Mouse (Mus musculus): ENCODE results near the gene Sptan1.
"Not testable (repeated sequence)": the region's sequence is repeated elsewhere in the genome, so short reads cannot be mapped to it uniquely, and the experiment has no call there.

The Sptan1 gene

DNA sequence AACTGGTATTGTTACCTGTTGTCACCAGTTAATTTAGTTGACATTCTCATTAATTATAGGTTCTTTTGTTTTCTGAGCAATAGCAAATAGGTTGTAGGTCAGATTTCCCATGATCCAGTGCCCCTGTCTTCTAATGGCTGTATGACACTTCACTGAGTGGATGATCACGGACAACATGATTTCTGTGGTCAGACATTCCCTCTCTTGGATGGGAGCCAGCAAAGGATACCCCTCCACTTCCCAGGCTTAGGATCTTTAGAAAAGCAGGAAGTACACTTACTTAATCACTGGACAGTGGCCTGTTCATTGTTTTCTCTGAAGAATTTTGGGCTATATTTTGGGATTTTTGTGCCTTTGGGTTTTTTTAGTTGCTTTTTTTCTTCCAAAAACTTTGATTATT lies 43.7 kb downstream of the Sptan1 start:
- no peak for DNase-seq (ENCODE audit: low spot score)

- DNase-seq (ENCODE audit: low spot score) = no peak
Measured at GRCm38 (mm10) chr2:30010840-30011281, 45.5 kb downstream of the Sptan1 start.

GRCm38 (mm10) chr2:30014326-30014966 lies 49.1 kb downstream of the Sptan1 start:
- DNase-seq (ENCODE audit: low spot score) = no peak

GRCm38 (mm10) chr2:30025454-30025853 lies 60.1 kb downstream of the Sptan1 start:
- no peak for DNase-seq (ENCODE audit: low spot score)

DNA sequence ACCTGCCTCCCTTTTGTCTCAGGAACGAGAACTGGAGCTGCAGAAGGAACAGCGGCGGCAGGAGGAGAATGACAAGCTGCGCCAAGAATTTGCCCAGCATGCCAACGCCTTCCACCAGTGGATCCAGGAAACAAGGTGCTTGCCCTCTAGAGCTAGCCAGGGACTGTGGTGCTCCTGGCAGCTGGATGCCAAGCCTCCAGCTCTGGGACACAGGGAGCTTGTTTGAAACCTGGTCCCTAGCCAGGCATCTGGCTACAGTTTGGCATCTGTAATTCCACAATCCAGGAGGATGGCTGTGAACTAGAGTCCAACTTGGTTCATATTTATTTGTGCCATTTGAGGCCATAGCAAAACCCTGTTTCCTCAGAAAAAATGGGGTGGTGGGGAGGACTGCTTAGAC lies 61.6 kb downstream of the Sptan1 start:
- DNase-seq (ENCODE audit: low spot score) = no peak

- DNase-seq (ENCODE audit: low spot score) = no peak
Measured at GRCm38 (mm10) chr2:30032244-30032846, 67.0 kb downstream of the Sptan1 start.

DNA sequence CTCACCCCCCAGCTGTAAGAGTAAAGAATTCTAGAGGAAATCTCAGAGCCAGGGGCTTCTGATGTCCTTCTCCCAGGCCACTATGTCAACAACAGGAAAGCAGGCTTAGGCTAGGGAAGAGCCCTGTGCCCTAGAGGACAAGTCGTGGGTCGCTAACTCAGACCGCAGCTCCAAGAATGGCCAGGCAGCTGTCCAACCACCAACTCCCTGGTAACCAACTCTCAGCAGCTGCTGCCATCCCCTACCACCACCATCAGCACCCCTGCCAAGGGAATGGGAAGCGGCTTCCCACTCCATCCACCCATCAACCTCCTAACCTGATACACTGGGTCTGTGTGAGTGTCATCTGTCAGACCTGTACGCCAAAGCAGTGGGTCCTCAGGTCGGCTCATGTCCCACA lies 67.6 kb downstream of the Sptan1 start:
- DNase-seq (ENCODE audit: low spot score) = no peak

- no peak for DNase-seq (ENCODE audit: low spot score)
Measured at GRCm38 (mm10) chr2:30037762-30038161, 72.4 kb downstream of the Sptan1 start.

DNA sequence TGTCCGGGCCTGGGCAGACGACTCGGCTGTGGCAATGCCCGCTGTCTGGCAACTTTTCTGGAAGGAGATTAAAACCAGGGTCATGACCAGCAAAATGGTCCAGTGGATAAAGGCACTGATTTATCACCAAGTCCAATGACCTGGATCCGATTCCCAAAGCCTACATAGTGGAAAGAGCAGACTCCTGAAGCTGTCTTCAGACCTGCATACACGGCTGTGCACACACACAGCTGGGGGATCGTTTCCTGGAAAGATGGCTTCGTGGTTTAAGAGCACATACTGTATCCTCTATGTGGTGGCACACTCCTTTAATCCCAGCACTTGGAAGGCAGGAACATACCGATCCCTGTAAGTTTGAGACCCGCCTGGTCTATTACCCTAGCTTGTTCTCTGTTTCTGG lies 73.0 kb downstream of the Sptan1 start:
- no peak for DNase-seq (ENCODE audit: low spot score)

- DNase-seq (ENCODE audit: low spot score) = no peak
Measured at GRCm38 (mm10) chr2:30039687-30040086, 74.3 kb downstream of the Sptan1 start.

- no peak for DNase-seq (ENCODE audit: low spot score)
Measured at GRCm38 (mm10) chr2:30042445-30042844, 77.1 kb downstream of the Sptan1 start.

- no peak for DNase-seq (ENCODE audit: low spot score)
Measured at GRCm38 (mm10) chr2:30044550-30044949, 79.2 kb downstream of the Sptan1 start.

- DNase-seq (ENCODE audit: low spot score) = no peak
Measured at GRCm38 (mm10) chr2:30047127-30047526, 81.8 kb downstream of the Sptan1 start.

DNA sequence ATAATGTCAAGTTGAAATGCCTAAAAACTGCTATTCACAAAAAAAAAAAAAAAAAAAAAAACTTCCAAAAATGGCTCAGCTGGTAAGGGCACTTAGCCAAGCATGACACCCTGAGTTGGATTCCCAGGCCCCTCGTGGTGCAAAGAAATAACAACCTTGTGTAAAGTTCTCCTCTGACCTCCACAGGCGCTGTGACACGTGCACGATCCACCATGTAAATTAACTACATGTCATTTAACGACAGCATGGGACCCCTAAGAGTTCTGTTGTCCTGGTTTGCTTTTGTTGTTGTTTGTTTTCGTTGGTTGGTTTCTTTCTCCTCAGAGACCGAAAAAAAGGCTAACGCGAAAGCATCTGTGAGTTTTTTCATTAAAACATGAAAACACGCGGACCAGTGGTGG lies 82.7 kb downstream of the Sptan1 start:
- no peak for DNase-seq (ENCODE audit: low spot score)

- DNase-seq (ENCODE audit: low spot score) = peak; percentile 93
Measured at GRCm38 (mm10) chr2:30048699-30049388, 83.5 kb downstream of the Sptan1 start, which contains the start of gene Wdr34. Gene Wdr34 (minus strand): TSS chr2:30048881.

DNA sequence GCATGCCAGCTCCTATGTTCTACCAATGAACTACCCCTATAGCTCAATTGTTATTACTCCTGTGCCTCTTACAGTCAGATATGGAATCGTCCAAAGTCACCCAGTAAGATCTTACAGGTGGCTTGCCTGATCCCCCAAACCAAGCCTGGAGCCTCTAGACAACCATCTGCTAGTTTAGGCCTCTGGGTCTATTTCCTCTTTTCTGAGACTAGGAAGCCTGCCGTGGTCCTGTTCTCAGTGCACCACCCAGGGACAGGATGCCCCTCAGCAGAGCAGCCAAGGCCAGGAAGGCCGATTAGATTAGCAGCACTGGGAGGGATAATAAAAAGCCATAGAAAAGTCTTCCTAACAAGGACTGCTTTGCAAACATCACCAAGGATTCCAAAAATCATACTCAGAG lies 84.5 kb downstream of the Sptan1 start:
- no peak for DNase-seq (ENCODE audit: low spot score)

DNA sequence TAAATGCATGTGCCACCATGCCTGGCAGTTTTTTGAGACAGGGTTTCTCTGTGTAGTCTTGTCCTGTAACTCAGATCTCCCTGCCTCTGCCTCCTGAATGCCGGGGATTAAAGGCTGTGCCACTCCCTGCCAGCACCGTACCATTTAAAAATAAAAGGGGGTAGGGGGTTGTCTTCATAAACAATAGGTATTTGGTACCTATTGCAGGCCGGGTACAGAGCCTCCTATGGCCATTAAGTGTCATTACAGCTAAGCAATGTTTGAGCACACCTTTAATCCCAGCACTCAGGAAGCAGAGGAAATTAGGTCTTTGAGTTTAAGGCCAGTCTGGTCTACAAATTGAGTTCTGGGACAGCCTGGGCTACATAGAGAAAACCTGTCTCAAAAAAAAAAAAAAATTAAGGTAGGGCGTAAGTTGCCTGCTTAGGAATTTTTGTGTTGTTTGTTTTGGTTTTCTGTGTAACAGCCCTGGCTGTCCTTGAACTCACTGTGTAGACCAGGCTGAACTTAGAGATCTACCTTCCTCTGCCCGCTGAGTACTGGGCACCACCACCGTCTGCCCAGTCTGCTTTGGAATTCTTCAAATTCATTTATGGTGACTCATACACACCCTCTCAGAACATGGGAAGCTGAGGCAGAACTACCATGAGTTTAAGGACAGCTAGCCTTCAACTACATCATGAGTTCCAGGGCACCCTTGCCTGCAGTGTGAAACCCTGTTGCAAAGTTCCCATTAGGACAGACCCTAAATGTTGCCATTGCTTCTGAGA lies 86.8 kb downstream of the Sptan1 start:
- DNase-seq (ENCODE audit: low spot score) = no peak

- DNase-seq (ENCODE audit: low spot score) = not testable (repeated sequence)
Measured at GRCm38 (mm10) chr2:30055310-30055709, 90.0 kb downstream of the Sptan1 start.

DNA sequence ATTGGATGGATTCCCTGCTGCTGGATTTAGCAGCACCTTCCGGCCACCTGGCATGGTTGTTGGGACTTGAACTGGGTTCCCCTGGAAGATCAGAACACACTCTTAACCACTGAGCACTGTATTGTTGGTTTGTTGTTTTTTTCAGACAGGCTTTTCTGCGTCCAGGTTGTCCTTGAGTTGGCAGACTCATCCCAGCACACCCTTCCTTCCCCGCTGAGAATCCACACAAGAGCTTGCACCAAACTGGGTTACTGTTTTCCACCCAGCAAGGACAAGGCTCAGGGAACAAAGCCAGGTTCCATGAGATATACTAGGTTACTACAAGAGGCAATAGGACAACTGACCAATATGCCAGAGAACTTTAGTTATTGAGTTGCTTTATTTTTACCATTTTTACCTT lies 91.4 kb downstream of the Sptan1 start:
- DNase-seq (ENCODE audit: low spot score) = no peak

DNA sequence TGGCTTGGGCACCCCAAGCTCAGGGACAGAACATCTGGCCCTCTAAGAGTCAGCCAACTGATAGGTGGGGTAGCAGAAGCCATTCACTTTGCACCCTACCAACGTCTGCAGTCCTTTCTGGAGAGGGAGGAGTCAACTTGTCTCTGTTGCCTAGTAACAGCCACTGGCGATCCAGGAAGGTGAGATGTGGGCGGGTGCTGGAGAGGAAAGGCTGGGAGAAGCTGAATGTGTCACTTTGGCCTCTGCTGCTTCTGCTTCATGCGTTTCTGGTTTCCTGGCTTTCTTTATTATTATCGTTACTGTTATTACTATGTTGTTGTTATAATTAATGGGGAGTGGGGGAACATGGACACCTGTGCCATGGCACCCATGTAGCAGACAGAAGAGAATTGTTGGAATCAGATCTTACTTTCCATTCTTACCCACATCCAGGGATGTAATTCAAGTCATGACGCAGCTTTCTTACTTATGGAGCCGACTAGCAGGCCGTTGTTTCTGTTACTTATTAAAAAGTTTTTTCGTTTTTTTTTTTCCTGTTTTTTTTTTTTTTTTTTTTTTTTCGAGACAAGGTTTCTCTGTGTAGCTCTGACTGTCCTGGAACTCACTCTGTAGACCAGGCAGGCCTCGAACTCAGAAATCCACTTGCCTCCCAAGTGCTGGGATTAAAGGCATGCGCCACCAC lies 92.0 kb downstream of the Sptan1 start, which contains the start of gene Set:
Set (plus strand) TSS at position 156 of the 682 bp plus-strand sequence.
- DNase-seq (ENCODE audit: low spot score) = no peak

DNA sequence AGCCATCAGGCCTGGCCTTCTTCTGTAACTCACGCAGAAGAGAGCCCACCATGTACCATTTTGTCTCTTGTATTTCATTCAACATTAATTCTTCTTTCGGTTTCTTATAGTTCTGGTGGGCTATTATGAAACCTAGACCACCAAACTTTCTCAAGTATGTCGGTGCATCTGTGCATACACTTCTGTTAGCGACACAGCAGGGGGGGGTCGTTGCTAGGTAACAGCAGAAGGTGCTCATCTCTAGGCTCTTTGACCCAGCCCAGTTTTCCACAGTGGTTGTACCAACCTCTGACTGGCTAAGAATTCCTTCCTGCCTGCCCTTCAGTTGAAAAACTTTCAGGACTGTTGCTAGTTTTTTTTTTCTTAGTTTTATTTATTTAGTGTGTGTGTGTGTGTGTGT lies 93.1 kb downstream of the Sptan1 start:
- no peak for DNase-seq (ENCODE audit: low spot score)
